Mouse (Mus musculus) liver, embryonic 12.5 days (tissue): ENCODE measurements at regions not wholly inside any gene's neighbourhood (a gene's known extent, or its start where the extent isn't known, plus 50 kb on each side); places are given as distances from the start of the nearest gene placed in this dataset.

Source experiments
- ATAC-seq: fragments of 200-750 bp; cut with Nextera tagmentation; 2 replicates; pipeline ENCODE4 v1.8.0; 2017; ENCODE audit warnings: moderate number of reproducible peaks, mild to moderate bottlenecking, moderate library complexity
- H3K27ac ChIP-seq: fragments of 300-500 bp; sonication (generic); 2 replicates; pipeline ENCODE4 v1.5.1; 2016; ENCODE audit warnings: mild to moderate bottlenecking
- H3K27me3 ChIP-seq: fragments of 300-500 bp; sonication (generic); replicated peaks from 2 replicates; pipeline ENCODE4 v1.6.1; 2016; ENCODE audit warnings: mild to moderate bottlenecking, moderate library complexity
- H3K36me3 ChIP-seq: fragments of 300-500 bp; sonication (generic); 2 replicates; pipeline ENCODE4 v1.6.1; 2016; ENCODE audit warnings: mild to moderate bottlenecking, moderate library complexity
- H3K4me1 ChIP-seq: fragments of 300-500 bp; sonication (generic); 2 replicates; pipeline ENCODE4 v1.6.1; 2016
- H3K4me2 ChIP-seq: fragments of 300-500 bp; sonication (generic); 2 replicates; pipeline ENCODE4 v1.6.1; 2016; ENCODE audit warnings: mild to moderate bottlenecking, moderate library complexity
- H3K4me3 ChIP-seq: fragments of 300-500 bp; sonication (generic); 2 replicates; pipeline ENCODE4 v1.5.1; 2016; ENCODE audit warnings: mild to moderate bottlenecking, moderate library complexity
- H3K9ac ChIP-seq: fragments of 300-500 bp; sonication (generic); 2 replicates; pipeline ENCODE4 v1.6.1; 2016; ENCODE audit warnings: mild to moderate bottlenecking, moderate library complexity
- H3K9me3 ChIP-seq: fragments of 300-500 bp; sonication (generic); replicated peaks from 2 replicates; pipeline ENCODE4 v1.6.1; 2016; ENCODE audit warnings: mild to moderate bottlenecking, moderate library complexity
- WGBS: fragments of 180-500 bp; shearing (Covaris S2); methylation state at CpG from one replicate; pipeline ENCODE4 v1.1.7; 2016; ENCODE audit not compliant: insufficient replicate concordance; 5-methylcytosine and 5-hydroxymethylcytosine counted together

DNA sequence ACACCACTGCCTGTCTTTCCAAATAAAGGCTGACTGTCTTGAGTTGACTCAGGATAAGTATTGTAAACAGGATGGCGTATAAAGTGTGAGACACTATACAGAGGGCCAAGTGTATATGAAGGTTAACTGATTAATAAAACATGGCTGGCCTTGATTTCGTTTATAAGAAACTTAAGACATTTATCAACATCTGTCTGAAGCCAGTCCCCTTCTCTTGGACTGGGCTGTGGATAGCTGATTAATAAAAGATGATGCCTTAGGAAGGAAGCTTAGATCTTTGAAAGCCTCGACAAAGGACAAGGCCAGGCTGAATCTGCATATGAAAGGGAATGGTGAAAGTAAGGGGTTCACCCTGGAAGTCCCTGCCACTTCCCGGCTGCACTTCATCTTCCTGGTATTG is 163.0 kb upstream of the Tbx18 start:
- Histone ChIP-seq H3K27ac (no peak overlapping the region), H3K9me3 (0 out of 2 replicates have a peak, but pooled peaks cover 4% of the 10 kb centered on the region), H3K4me3 (no peak overlapping the region), H3K27me3 (no peaks in the 10 kb centered on the region), H3K4me2 (no peak overlapping the region), H3K36me3 (no peaks in the 10 kb centered on the region), H3K4me1 (no peaks in the 10 kb centered on the region), H3K9ac (no peak overlapping the region)
- 32% methylated on average over 4 of the region's 4 CpGs for WGBS
- ATAC-seq, result no peak

DNA sequence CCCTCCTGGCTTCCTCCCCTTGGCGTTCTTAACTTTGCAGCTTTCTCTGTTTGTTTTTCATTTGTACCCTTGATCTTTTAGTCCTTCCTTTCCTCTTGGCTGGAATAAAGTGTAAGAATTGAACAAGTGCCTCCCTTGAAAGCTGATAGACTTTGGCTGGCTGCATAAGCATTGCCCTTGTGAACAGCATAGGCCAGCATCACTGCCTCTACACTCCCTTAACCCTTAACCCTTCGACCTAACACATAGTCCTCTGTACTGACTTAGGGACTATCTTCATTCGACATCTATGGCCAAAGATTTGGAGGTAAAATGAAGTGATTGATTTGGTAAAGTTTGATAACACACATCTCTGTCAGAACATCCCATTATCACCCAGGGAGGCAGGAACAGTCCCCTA is 163.5 kb upstream of the Tbx18 start:
- 0 out of 2 replicates have a peak, but pooled peaks cover 4% of the 10 kb centered on the region for H3K9me3 ChIP-seq
- no peaks in the 10 kb centered on the region for H3K4me1 ChIP-seq
- no peaks in the 10 kb centered on the region for H3K27me3 ChIP-seq
- H3K9ac ChIP-seq, result no peak overlapping the region
- no peak overlapping the region for H3K4me2 ChIP-seq
- no peaks in the 10 kb centered on the region for H3K36me3 ChIP-seq
- no peak for ATAC-seq
- H3K4me3 ChIP-seq, result no peak overlapping the region
- 45% methylated on average over 3 of the region's 3 CpGs for WGBS
- H3K27ac ChIP-seq, result no peak overlapping the region

DNA sequence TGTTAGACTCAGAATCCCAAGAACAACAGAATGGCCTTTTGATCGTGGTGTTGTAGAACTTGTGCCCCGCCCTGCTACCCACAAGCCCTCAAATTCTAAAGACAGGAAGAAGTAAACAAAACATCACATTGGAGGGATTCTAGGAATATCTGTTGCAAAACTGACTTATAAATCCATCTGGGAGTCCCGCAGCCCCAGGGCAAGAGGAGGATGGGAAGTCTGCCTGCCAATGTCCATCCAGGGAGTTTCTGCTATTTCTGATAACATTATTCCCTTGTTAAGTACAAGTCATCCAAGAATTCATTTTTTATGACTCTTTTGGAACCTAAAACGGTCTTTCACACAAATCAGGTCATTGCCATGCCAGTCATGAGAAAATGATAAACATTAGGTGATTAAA is 164.5 kb upstream of the Tbx18 start:
- 48% methylated on average over 4 of the region's 4 CpGs for WGBS
- Histone ChIP-seq H3K4me1 (no peaks in the 10 kb centered on the region), H3K9me3 (0 out of 2 replicates have a peak, but pooled peaks cover 4% of the 10 kb centered on the region), H3K36me3 (no peaks in the 10 kb centered on the region), H3K27ac (no peak overlapping the region), H3K4me3 (no peak overlapping the region), H3K27me3 (no peaks in the 10 kb centered on the region), H3K9ac (no peak overlapping the region), H3K4me2 (no peak overlapping the region)
- ATAC-seq, result no peak

DNA sequence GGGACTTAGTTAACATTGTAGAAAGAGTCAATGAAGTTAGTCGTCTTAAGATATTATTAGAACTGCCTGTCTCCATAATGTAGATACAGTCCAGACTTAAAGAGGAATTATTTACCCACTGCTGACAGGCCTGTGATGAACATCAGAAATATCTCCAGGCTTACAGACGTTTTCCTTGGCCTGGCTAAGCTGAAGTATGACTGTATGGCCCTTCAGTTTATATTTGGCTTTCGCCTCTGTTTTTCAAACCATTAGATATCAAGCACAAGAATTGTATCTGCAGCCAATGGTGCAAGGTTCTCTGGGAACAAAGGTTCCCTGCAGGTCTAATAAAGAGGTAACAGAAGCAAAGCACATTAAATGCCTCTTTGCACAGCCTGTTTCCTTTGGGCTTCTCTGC is 166.3 kb upstream of the Tbx18 start:
- no peaks in the 10 kb centered on the region for H3K27me3 ChIP-seq
- H3K27ac ChIP-seq, result no peak overlapping the region
- H3K9ac ChIP-seq, result no peak overlapping the region
- H3K36me3 ChIP-seq, result no peaks in the 10 kb centered on the region
- no peak overlapping the region for H3K4me3 ChIP-seq
- WGBS, result 50% methylated on average over 3 of the region's 3 CpGs
- H3K4me2 ChIP-seq, result no peak overlapping the region
- no peak for ATAC-seq
- no peaks in the 10 kb centered on the region for H3K9me3 ChIP-seq
- no peaks in the 10 kb centered on the region for H3K4me1 ChIP-seq

DNA sequence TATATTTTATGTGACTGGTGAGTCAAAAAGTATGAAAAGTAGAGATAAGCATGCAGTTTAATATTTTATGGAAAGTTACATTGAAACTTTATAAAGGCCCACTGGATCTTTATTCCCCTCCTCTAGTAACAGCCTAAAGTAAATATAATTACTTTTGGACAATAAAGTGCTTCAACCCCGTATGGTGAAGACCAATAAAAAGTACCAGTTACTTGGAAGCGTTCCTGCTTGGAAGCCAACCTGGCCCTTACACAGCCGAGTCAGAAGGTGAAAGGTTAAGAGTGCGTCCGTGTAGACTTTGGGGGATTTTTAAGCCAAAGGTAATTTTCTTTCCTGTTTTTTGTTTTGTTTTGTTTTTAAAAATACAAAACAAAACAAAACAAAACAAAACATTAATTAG is 168.3 kb upstream of the Tbx18 start:
- 66% methylated on average over 5 of the region's 5 CpGs for WGBS
- no peak overlapping the region for H3K4me3 ChIP-seq
- no peak for ATAC-seq
- no peaks in the 10 kb centered on the region for H3K27me3 ChIP-seq
- no peak overlapping the region for H3K9ac ChIP-seq
- no peaks in the 10 kb centered on the region for H3K9me3 ChIP-seq
- H3K27ac ChIP-seq, result no peak overlapping the region
- H3K4me2 ChIP-seq, result no peak overlapping the region
- H3K36me3 ChIP-seq, result no peaks in the 10 kb centered on the region
- no peaks in the 10 kb centered on the region for H3K4me1 ChIP-seq

DNA sequence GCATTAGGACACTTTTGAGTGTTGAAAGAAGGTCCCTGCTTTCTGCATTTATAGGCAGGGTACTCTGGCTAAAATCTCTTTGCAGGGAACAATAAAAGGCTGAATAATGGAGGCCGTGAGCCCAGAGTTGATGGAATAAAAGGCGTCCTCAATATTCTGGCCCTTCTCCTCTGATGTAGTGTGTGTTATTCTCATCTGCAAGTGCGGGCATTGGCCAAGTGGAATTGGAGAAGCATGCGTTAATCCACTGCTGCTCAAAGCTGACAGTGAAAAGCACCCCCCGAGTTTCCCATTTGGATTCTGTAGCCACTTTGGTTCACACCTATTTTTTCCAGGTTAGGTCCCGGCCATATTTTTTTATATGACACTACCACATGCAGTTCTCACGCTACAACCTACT is 168.7 kb upstream of the Tbx18 start:
- no peak for ATAC-seq
- 76% methylated on average over 7 of the region's 7 CpGs for WGBS
- no peak overlapping the region for H3K4me3 ChIP-seq
- no peaks in the 10 kb centered on the region for H3K4me1 ChIP-seq
- no peak overlapping the region for H3K27ac ChIP-seq
- no peaks in the 10 kb centered on the region for H3K36me3 ChIP-seq
- no peak overlapping the region for H3K9ac ChIP-seq
- no peaks in the 10 kb centered on the region for H3K9me3 ChIP-seq
- H3K27me3 ChIP-seq, result no peaks in the 10 kb centered on the region
- H3K4me2 ChIP-seq, result no peak overlapping the region

DNA sequence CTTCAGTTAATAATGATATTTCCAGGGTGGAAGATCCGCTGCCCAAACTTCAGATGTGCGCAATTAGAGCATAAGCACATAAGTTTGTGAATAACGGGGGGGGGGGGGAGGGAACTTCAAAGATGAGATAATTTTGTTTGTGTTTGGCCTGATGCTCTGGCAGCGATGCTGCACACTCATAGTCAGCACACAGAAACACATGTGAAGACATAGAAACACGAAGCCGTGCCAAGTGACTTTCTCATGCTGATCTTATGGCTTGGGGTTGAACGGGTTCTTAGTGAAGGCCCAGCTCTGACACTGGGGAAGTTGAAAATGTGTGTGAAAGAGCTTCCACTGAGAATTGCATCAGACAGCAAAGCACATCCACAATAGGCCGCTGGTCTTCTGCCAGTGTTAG is 190.2 kb upstream of the Tbx18 start:
- 63% methylated on average over 8 of the region's 8 CpGs for WGBS
- Histone ChIP-seq H3K4me1 (no peaks in the 10 kb centered on the region), H3K36me3 (no peaks in the 10 kb centered on the region), H3K9ac (no peak overlapping the region), H3K4me2 (no peak overlapping the region), H3K27ac (no peak overlapping the region), H3K4me3 (no peak overlapping the region), H3K9me3 (no peaks in the 10 kb centered on the region), H3K27me3 (no peaks in the 10 kb centered on the region)
- no peak for ATAC-seq

DNA sequence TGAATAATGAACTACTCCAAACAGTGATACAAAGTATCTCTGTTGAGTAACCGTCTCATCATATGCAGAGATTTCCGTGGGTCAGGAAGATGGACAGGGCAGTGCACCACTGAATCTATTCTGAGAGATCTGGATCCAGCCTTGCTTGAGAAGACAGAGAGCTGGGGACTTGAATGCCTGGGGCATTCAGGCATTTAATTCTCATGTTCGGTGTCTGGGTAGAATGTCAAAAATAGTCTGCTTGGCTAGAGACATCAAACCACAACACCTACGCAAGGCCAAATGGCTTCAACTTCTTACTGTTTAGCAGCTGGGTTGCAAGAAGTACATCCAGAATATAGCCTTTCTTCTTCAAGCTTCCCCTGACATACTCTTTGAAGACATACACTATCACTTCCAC is 194.1 kb upstream of the Tbx18 start:
- 74% methylated on average over 4 of the region's 4 CpGs for WGBS
- Histone ChIP-seq H3K4me2 (no peak overlapping the region), H3K9me3 (no peaks in the 10 kb centered on the region), H3K4me3 (no peak overlapping the region), H3K4me1 (no peaks in the 10 kb centered on the region), H3K36me3 (no peaks in the 10 kb centered on the region), H3K9ac (no peak overlapping the region), H3K27ac (no peak overlapping the region), H3K27me3 (no peaks in the 10 kb centered on the region)
- no peak for ATAC-seq

DNA sequence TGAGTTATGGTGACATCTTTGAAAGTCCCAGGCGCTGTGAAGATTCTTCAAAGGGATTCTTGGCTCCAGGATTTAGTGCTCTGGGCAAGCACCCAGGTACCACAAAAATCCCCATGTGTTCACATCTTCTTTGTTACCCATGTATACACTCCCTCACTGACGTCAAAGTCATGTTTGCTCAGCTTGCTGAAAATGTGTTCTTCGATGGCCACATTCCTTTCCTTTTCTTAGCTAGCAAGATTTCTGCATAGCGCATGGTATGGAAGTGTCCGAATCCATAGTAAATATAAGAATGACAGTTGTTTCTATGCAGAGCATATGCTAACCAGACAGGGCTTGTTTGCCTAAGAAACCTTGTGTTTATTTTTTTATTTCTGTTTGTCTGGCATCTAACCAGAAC is 202.2 kb upstream of the Tbx18 start:
- no peak overlapping the region for H3K9ac ChIP-seq
- H3K4me1 ChIP-seq, result no peaks in the 10 kb centered on the region
- H3K27me3 ChIP-seq, result no peaks in the 10 kb centered on the region
- H3K27ac ChIP-seq, result no peak overlapping the region
- 75% methylated on average over 5 of the region's 5 CpGs for WGBS
- H3K9me3 ChIP-seq, result 0 out of 2 replicates have a peak, but pooled peaks cover 9% of the 10 kb centered on the region
- no peaks in the 10 kb centered on the region for H3K36me3 ChIP-seq
- no peak overlapping the region for H3K4me3 ChIP-seq
- H3K4me2 ChIP-seq, result no peak overlapping the region
- ATAC-seq, result no peak

DNA sequence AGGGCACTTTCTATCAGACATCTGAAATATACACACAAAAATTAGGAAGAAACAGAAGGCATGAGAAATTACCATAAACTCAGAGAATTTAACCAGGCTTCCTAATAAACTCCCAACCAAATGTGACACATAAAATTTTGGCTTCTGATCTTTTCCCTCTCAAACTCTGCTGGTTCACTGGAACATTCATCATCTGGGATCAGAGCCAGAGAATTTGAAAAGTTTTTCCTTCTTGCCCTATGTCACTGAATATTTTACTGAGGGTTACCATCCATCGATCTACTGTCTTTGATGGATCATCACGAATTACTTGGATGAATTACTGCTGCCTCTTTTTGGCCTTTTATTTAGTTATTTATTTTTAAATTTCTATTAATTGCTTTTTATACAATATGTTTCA is 221.4 kb upstream of the Tbx18 start:
- Histone ChIP-seq H3K27ac (no peak overlapping the region), H3K9me3 (no peaks in the 10 kb centered on the region), H3K9ac (no peak overlapping the region), H3K4me2 (no peak overlapping the region), H3K27me3 (no peaks in the 10 kb centered on the region), H3K4me1 (no peaks in the 10 kb centered on the region), H3K36me3 (no peaks in the 10 kb centered on the region), H3K4me3 (no peak overlapping the region)
- WGBS, result 59% methylated on average over 2 of the region's 2 CpGs
- ATAC-seq, result no peak

DNA sequence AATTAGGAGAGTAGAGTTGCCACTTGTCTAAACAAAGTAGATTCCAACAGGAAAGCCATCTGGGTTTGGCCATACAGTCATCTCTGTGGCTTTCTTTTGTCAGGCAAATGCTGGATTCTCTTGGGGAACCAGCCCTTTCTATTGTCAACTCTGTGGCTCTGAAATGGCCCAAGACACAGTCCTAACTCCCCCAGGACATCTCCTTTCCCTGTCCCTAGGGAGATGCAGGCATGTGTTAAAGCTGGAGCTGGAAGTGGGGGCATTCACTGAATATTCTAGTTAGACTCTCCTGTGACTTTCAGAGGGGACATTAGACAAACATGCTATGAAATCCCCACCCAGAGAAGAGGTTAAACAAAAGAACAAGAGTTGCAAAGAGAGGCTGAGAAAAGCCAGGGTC is 223.9 kb upstream of the Tbx18 start:
- Histone ChIP-seq H3K4me3 (no peak overlapping the region), H3K4me1 (no peaks in the 10 kb centered on the region), H3K9ac (no peak overlapping the region), H3K36me3 (no peaks in the 10 kb centered on the region), H3K27ac (no peak overlapping the region), H3K4me2 (no peak overlapping the region), H3K9me3 (no peaks in the 10 kb centered on the region), H3K27me3 (no peaks in the 10 kb centered on the region)
- no peak for ATAC-seq

DNA sequence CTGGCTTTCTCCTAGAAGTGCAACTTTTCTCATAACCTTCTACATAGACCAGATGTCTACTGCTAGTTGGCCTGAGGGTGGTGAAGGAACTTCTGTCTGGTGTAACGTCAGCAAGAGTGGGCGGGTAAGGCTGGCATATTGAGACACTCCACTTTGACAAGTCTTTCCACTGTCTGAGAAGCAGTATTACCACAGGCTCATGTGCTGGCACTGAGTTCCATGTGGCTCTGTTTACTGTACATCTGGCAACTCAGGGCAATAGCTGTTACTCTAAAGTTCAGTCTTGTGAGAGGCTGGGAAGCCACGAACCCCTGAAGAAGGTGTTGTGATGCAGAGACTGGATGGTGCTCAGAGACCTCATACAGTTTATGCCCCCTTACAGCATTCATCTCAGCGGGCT is 230.7 kb upstream of the Tbx18 start:
- no peaks in the 10 kb centered on the region for H3K4me1 ChIP-seq
- no peak overlapping the region for H3K4me2 ChIP-seq
- H3K9ac ChIP-seq, result no peak overlapping the region
- no peaks in the 10 kb centered on the region for H3K36me3 ChIP-seq
- H3K27me3 ChIP-seq, result no peaks in the 10 kb centered on the region
- H3K4me3 ChIP-seq, result no peak overlapping the region
- H3K9me3 ChIP-seq, result no peaks in the 10 kb centered on the region; the same call in 1 of the 2 replicates
- H3K27ac ChIP-seq, result no peak overlapping the region
- ATAC-seq, result no peak
- 77% methylated on average over 4 of the region's 4 CpGs for WGBS

DNA sequence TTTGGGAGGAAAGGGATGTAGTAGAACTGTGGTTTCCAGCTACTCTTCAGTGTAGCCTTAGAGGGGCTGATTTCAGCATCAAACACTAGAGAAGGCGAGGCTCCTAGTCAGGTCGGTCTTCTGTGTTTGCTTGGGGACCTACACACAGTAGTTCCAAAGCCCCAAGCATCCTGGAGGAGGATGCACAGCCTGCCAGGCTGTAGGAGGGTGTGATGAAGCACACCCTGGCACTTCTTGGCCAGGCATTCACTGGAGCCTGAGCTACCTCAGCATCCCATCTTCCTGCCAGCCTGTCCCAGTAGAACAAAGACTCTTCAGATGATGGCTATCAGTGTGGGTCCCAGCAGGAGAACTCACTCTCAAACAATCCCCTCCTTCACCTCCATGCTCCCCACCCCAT is 233.4 kb upstream of the Tbx18 start:
- H3K9ac ChIP-seq, result no peak overlapping the region
- no peaks in the 10 kb centered on the region for H3K36me3 ChIP-seq
- H3K4me3 ChIP-seq, result no peak overlapping the region
- no peaks in the 10 kb centered on the region for H3K27me3 ChIP-seq
- H3K4me1 ChIP-seq, result no peaks in the 10 kb centered on the region
- 42% methylated on average over 2 of the region's 2 CpGs for WGBS
- H3K27ac ChIP-seq, result no peak overlapping the region
- H3K4me2 ChIP-seq, result no peak overlapping the region
- ATAC-seq, result no peak
- no peaks in the 10 kb centered on the region; the same call in 1 of the 2 replicates for H3K9me3 ChIP-seq
